23 mouse cellular contexts compared by ENCODE assay signal in genomic region chr17:74863845-74864244, GRCm38 (mm10).
A peak's percentile ranks its signal among the peaks of the same experiment; 100 is the strongest.
DNase-seq lines count a peak whose midpoint lies in the region; ATAC-seq and TF ChIP-seq lines count a peak whose summit lies in the region.
"Had no signal": no experiment of that assay in that cellular context is flagged by ENCODE, and none has a peak within 500 bp of the region (broad histone marks: within the 10 kb centered on the region; RNA-seq: fewer than 3 reads in every experiment).

No protein-coding gene starts in this region.

- ATAC-seq in liver, embryonic 14.5 days (ENCODE audit: insufficient read depth), result peak; percentile 56; the same call in 1 of the 2 replicates
- ATAC-seq in megakaryocyte-erythroid progenitor cell, adult 5-6 weeks (replicated peaks; ENCODE audit: low FRiP score, low TSS enrichment, poor library complexity, severe bottlenecking), result peak; percentile 71
- no peak for ATAC-seq in megakaryocyte, adult 5-6 weeks (ENCODE audit: poor library complexity, severe bottlenecking)
- ATAC-seq: activated CD4-positive, CD25-positive, alpha-beta regulatory T cell, adult 4 months; CD4-positive, CD25-positive, alpha-beta regulatory T cell, adult 4 months; forebrain, embryonic 13.5 days; forebrain, postnatal 0 days; hindbrain, postnatal 0 days; Patski had no signal

- H3K27ac ChIP-seq in MEL (ENCODE audit: control insufficient read depth, low read depth, low read length), result peak overlapping the region; percentile 88
- H3K27ac ChIP-seq in liver, embryonic 14.5 days, result no peak overlapping the region
- H3K27ac ChIP-seq: embryonic facial prominence, embryonic 13.5 days; forebrain, embryonic 13.5 days; heart, embryonic 13.5 days; hindbrain, embryonic 13.5 days; hindbrain, postnatal 0 days had no signal

- peaks cover 41 to 47% of the 10 kb centered on the region in 2 experiments for H3K4me1 ChIP-seq in MEL (ENCODE audit: control insufficient read depth in 1 of 2, insufficient read depth in 2 of 2, low read length in 2 of 2)
- peaks cover 17 to 41% of the 10 kb centered on the region in 2 experiments for H3K4me1 ChIP-seq in liver, embryonic 14.5 days (replicated peaks; ENCODE audit: control insufficient read depth in 2 of 2, insufficient read depth in 2 of 2, low read length in 1 of 2)

- peak overlapping the region; percentile 29; the same call in 1 of the 2 replicates for H3K9ac ChIP-seq in MEL (ENCODE audit: control insufficient read depth, low read depth, low read length, poor library complexity, severe bottlenecking)
- H3K9ac ChIP-seq in liver, embryonic 14.5 days (replicated peaks), result no peak overlapping the region
- H3K9ac ChIP-seq: embryonic facial prominence, embryonic 13.5 days; forebrain, embryonic 13.5 days; forebrain, postnatal 0 days; heart, embryonic 13.5 days; hindbrain, embryonic 13.5 days had no signal

- no peaks in the 10 kb centered on the region for H3K9me3 ChIP-seq in MEL (replicated peaks; ENCODE audit: insufficient read depth, low read length)
- H3K9me3 ChIP-seq in liver, embryonic 14.5 days (ENCODE audit: control insufficient read depth, low read length), result no peaks in the 10 kb centered on the region
- H3K9me3 ChIP-seq: embryonic facial prominence, embryonic 13.5 days; forebrain, embryonic 13.5 days; heart, embryonic 13.5 days; hindbrain, embryonic 13.5 days had no signal

- H3K79me2 ChIP-seq in MEL (ENCODE audit: control insufficient read depth, insufficient read depth, low read length, poor library complexity), result no peaks in the 10 kb centered on the region; the same call in 1 of the 2 replicates

- H3K27me3 ChIP-seq in MEL (ENCODE audit: control insufficient read depth in 1 of 2, insufficient read depth in 2 of 2, low read length in 2 of 2), result no peaks in the 10 kb centered on the region
- H3K27me3 ChIP-seq in liver, embryonic 14.5 days (ENCODE audit: control insufficient read depth, insufficient read depth, low read length), result no peaks in the 10 kb centered on the region
- H3K27me3 ChIP-seq: embryonic facial prominence, embryonic 13.5 days; forebrain, embryonic 13.5 days; heart, embryonic 13.5 days; hindbrain, embryonic 13.5 days; Patski had no signal

- TF ChIP-seq POLR2A in MEL (IDR thresholded peaks at IDR 0.05; ENCODE audit: control insufficient read depth in 1 of 2, insufficient read depth in 1 of 2, low read depth in 1 of 2, low read length in 2 of 2, poor library complexity in 1 of 2), result peak in 1 of 2 experiments; percentile 38; a peak in 1 of 4 replicates

- WGBS in liver, embryonic 14.5 days (ENCODE audit: insufficient replicate concordance), result 25% methylated on average over 5 of the region's 5 CpGs

- H3K36me3 ChIP-seq in MEL (ENCODE audit: control insufficient read depth in 1 of 2, insufficient read depth in 2 of 2, low read length in 2 of 2), result peaks cover 0 to 47% of the 10 kb centered on the region in 2 experiments; a peak in 3 of 4 replicates
- H3K36me3 ChIP-seq in liver, embryonic 14.5 days (replicated peaks; ENCODE audit: control insufficient read depth, insufficient read depth, low read depth), result no peaks in the 10 kb centered on the region
- H3K36me3 ChIP-seq: hindbrain, embryonic 13.5 days had no signal

- H3K4me3 ChIP-seq in MEL (ENCODE audit: control insufficient read depth in 1 of 2, insufficient read depth in 1 of 2, low read depth in 2 of 2, low read length in 2 of 2), result 0 out of 4 replicates have a peak overlapping the region, but pooled peaks of 1 of the 2 experiments have one; percentile 2
- no peak overlapping the region for H3K4me3 ChIP-seq in liver, embryonic 14.5 days (ENCODE audit: insufficient read depth in 1 of 2, low read depth in 2 of 2, low read length in 2 of 2)
- H3K4me3 ChIP-seq: embryonic facial prominence, embryonic 13.5 days; forebrain, embryonic 13.5 days; heart, embryonic 13.5 days; hindbrain, embryonic 13.5 days had no signal

- intact Hi-C loops in heart, postnatal 14 days (cut with DNase I), result no loop called here

- TF ChIP-seq CTCF in MEL (IDR thresholded peaks at IDR 0.05 in 2 of 3, conservative IDR thresholded peaks at IDR 0.05 in 1 of 3; ENCODE audit: control insufficient read depth in 1 of 3, insufficient read depth in 1 of 3, low read depth in 2 of 3, low read length in 3 of 3, poor library complexity in 1 of 3, severe bottlenecking in 1 of 3), result no peak
- no peak for TF ChIP-seq CTCF in liver, embryonic 14.5 days (IDR thresholded peaks at IDR 0.05; ENCODE audit: low read depth)

- DNase-seq in MEL (ENCODE audit: low read depth, low spot score), result peak; percentile 86
- DNase-seq in liver, result peak; percentile 23
- peak in 2 of 3 experiments; percentile 12 to 17 for DNase-seq in liver, embryonic 14.5 days (ENCODE audit: low read depth in 3 of 3, low spot score in 3 of 3)
- no peak for DNase-seq in urinary bladder, postnatal 4 days (ENCODE audit: low spot score in 2 of 2)
- DNase-seq in heart, postnatal 14 days, result no peak
- DNase-seq: adrenal gland, postnatal 14 days; B cell, adult 2 months; cerebellum, adult 11-12 months; cerebellum, adult 9-10 months; cerebellum, postnatal 25 days; forebrain, postnatal 0 days; gastrocnemius, postnatal 14 days; heart, adult 11 months had no signal

- peak; percentile 78 to 88 for TF ChIP-seq EP300 in MEL (IDR thresholded peaks at IDR 0.05; ENCODE audit: low read depth in 1 of 2, low read length in 2 of 2)
- TF ChIP-seq EP300 in liver, embryonic 14.5 days (IDR thresholded peaks at IDR 0.05; ENCODE audit: low read depth), result no peak

- H3K4me2 ChIP-seq in liver, embryonic 14.5 days (ENCODE audit: low read depth), result no peak overlapping the region
- H3K4me2 ChIP-seq: embryonic facial prominence, embryonic 13.5 days; forebrain, embryonic 13.5 days; heart, embryonic 13.5 days; hindbrain, embryonic 13.5 days had no signal

- TF ChIP-seq RAD21 in MEL (IDR thresholded peaks at IDR 0.05; ENCODE audit: low read depth, low read length), result no peak

TF ChIP-seq in MEL, 35 proteins besides CTCF, POLR2A, EP300 and RAD21:
- TF ChIP-seq ELF1 (IDR thresholded peaks at IDR 0.05; ENCODE audit: low read depth, low read length) (no peak; the same call in 1 of the 2 replicates), MEF2A (IDR thresholded peaks at IDR 0.05; ENCODE audit: extremely low read depth, insufficient replicate concordance, low read depth, low read length, poor library complexity, severe bottlenecking) (no peak), POLR2AphosphoS2 (IDR thresholded peaks at IDR 0.05; ENCODE audit: low read length) (no peak), HCFC1 (IDR thresholded peaks at IDR 0.05; ENCODE audit: low read depth, low read length) (no peak), E2F4 (IDR thresholded peaks at IDR 0.05; ENCODE audit: borderline replicate concordance, low read depth, low read length) (no peak), ZMIZ1 (IDR thresholded peaks at IDR 0.05; ENCODE audit: low read depth, low read length) (no peak), MYC (IDR thresholded peaks at IDR 0.05; ENCODE audit: low read depth, low read length) (0 out of 2 replicates have a peak, but pooled peaks have one; percentile 27), ZKSCAN1 (IDR thresholded peaks at IDR 0.05; ENCODE audit: low read depth, low read length) (no peak), TBP (IDR thresholded peaks at IDR 0.05; ENCODE audit: low read depth, low read length) (peak; percentile 69), SMC3 (IDR thresholded peaks at IDR 0.05; ENCODE audit: low read depth, low read length) (no peak), TAL1 (IDR thresholded peaks at IDR 0.05; ENCODE audit: low read length) (peak; percentile 22; the same call in 1 of the 2 replicates), JUND (IDR thresholded peaks at IDR 0.05; ENCODE audit: low read depth, low read length) (no peak), TCF12 (IDR thresholded peaks at IDR 0.05; ENCODE audit: low read depth, low read length) (peak; percentile 71; the same call in 1 of the 2 replicates), POLR2AphosphoS5 (IDR thresholded peaks at IDR 0.05; ENCODE audit: borderline replicate concordance, low read depth, low read length) (no peak), RCOR1 (IDR thresholded peaks at IDR 0.05; ENCODE audit: low read depth, low read length) (0 out of 2 replicates have a peak, but pooled peaks have one; percentile 29), MXI1 (IDR thresholded peaks at IDR 0.05; ENCODE audit: low read depth, low read length) (no peak), ETS1 (IDR thresholded peaks at IDR 0.05; ENCODE audit: low read depth, low read length) (peak; percentile 79), CHD1 (IDR thresholded peaks at IDR 0.05; ENCODE audit: low read depth, low read length) (no peak), GABPA (IDR thresholded peaks at IDR 0.05; ENCODE audit: low read depth, low read length) (no peak), MAFK (IDR thresholded peaks at IDR 0.05; ENCODE audit: borderline replicate concordance, low read depth, low read length) (no peak), USF1 (IDR thresholded peaks at IDR 0.05; ENCODE audit: low read depth, low read length) (no peak), GATA1 (IDR thresholded peaks at IDR 0.05; ENCODE audit: low read depth, low read length) (peak; percentile 81), MAX (IDR thresholded peaks at IDR 0.05; ENCODE audit: low read length) (no peak), ZC3H11A (IDR thresholded peaks at IDR 0.05; ENCODE audit: low read depth, low read length) (peak; percentile 7; the same call in 1 of the 2 replicates), UBTF (IDR thresholded peaks at IDR 0.05; ENCODE audit: borderline replicate concordance, insufficient read depth, low read depth, low read length) (no peak), NRF1 (IDR thresholded peaks at IDR 0.05; ENCODE audit: insufficient read depth, low read depth, low read length, poor library complexity, severe bottlenecking) (no peak), MYB (IDR thresholded peaks at IDR 0.05; ENCODE audit: low read depth, low read length) (0 out of 2 replicates have a peak, but pooled peaks have one; percentile 55), SIN3A (IDR thresholded peaks at IDR 0.05; ENCODE audit: low read length) (no peak; the same call in none of the 2 replicates), USF2 (IDR thresholded peaks at IDR 0.05; ENCODE audit: borderline replicate concordance in 1 of 2, insufficient read depth in 1 of 2, low read depth in 1 of 2, low read length in 2 of 2) (no peak), KAT2A (conservative IDR thresholded peaks at IDR 0.05; ENCODE audit: low read depth, low read length) (no peak), MAZ (IDR thresholded peaks at IDR 0.05; ENCODE audit: low read depth, low read length) (no peak), ZNF384 (IDR thresholded peaks at IDR 0.05; ENCODE audit: low read depth, low read length) (no peak), BHLHE40 (IDR thresholded peaks at IDR 0.05; ENCODE audit: borderline replicate concordance, low read depth, low read length) (no peak), NELFE (IDR thresholded peaks at IDR 0.05; ENCODE audit: low read depth, low read length) (no peak; the same call in 1 of the 2 replicates), CHD2 (IDR thresholded peaks at IDR 0.05; ENCODE audit: low read length) (no peak)

Comparison
In these comparisons a context has a peak if more than half of its experiments do, and no peak if none do; other contexts are left out.
1. DNase-seq: peak in MEL (single experiment), liver (single experiment) and liver, embryonic 14.5 days (2 of 3); none in urinary bladder, postnatal 4 days (0 of 2) and heart, postnatal 14 days (0 of 2).